Mouse (Mus musculus): ENCODE results near the gene Fam53b.
"Not testable (repeated sequence)": the region's sequence is repeated elsewhere in the genome, so short reads cannot be mapped to it uniquely, and the experiment has no call there.

Fam53b gene

GRCm38 (mm10) chr7:132675922-132676321 is 137.8 kb downstream of the Fam53b start:
- no peak for DNase-seq (ENCODE audit: low read depth)

DNA sequence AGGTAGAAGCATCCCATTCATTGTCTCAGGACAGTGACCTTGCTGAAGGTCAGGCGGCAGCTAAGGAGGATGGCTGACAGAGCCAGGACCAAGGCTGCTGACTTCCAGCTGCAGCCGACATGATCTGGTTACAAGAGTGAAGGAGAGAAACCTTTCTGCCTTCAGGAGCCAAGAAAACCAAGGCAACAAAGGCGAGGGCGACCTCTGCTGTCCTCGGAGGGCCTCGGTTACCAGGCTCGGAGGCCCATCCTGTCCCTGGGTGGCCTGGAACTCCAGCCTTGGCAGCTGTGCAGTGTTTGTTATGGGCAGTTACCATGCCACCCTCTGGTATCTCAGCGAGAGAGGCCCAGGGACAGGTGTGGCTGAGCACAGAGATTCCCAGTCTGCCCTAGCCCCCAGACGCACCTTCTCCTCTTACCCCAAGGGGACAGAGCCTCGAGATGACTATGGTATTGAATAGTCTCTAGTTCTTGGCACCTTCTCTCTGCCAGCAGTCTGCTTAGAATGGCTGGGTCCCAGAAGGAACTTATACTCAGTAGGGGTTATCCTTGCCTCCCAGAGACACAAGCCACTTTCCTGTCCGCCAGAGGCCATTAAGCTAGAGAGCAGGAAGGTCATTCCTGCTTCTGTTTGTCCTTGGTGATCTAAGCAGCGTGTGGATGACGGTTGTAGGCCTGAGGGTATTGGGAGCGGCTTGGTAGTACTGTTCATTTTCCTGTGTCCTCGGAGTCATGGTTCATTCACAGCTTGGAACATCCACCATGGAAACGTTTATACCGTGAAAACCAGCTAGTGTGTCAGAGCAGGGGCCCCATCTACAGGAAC is 139.5 kb downstream of the Fam53b start:
- DNase-seq (ENCODE audit: low read depth): no peak

GRCm38 (mm10) chr7:132672481-132672959 is 141.2 kb downstream of the Fam53b start:
- no peak for DNase-seq (ENCODE audit: low read depth)

GRCm38 (mm10) chr7:132670863-132671165 is 142.9 kb downstream of the Fam53b start:
- no peak for DNase-seq (ENCODE audit: low read depth)

- DNase-seq (ENCODE audit: low read depth): no peak
Measured at GRCm38 (mm10) chr7:132669999-132670862, 143.5 kb downstream of the Fam53b start.

DNA sequence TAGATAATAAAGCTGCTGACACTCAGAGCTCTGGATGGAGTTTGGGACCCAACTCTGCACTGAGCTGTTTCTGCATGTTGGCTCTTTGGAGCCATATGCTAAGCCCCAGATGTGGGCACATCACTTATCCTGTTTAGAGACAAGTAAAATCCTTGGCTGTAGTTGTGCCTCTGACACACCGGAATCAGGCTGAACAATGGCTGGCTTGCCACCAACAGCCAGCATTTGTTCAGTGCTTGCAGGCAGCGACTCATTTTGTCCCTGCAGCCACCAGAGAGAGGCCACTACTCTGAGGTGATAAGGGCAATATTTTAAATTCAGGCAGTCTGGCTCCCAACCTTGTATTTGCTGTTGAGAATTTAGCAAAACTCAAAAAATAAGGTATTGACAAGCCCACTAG is 145.1 kb downstream of the Fam53b start:
- DNase-seq (ENCODE audit: low read depth): no peak

GRCm38 (mm10) chr7:132666516-132666915 is 147.2 kb downstream of the Fam53b start:
- DNase-seq (ENCODE audit: low read depth): no peak

- DNase-seq (ENCODE audit: low read depth): no peak
Measured at GRCm38 (mm10) chr7:132665664-132666382, 147.9 kb downstream of the Fam53b start.

- DNase-seq (ENCODE audit: low read depth): no peak
Measured at GRCm38 (mm10) chr7:132664815-132665214, 148.9 kb downstream of the Fam53b start.

DNA sequence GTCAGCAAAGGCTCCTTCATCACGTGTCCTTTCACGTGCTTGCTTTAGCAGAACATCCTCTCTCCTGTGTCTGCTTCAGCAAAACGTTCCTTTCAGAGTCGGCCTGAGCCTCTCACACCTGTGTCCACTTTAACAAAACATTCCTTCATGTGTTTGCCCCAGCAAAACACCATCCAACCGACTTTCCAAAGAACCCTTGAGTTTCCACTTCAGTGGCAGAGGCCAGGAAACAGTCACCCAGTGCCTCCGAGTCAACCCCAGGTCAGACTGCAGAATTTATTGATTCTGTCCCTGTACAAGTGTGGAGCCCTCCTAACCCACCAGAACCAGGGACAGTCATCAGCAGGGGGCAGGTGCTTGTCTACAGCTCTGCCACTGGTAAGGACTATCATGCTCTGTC is 150.9 kb downstream of the Fam53b start:
- DNase-seq (ENCODE audit: low read depth): not testable (repeated sequence)
